Mouse (Mus musculus) ES-E14 (cell line): ENCODE measurements around the gene Usp34.

ENCODE experiments used
- CHD2 ChIP-seq: IDR thresholded peaks from 2 replicates; pipeline ENCODE4 v1.6.1; 2014; ENCODE audit warnings: mild to moderate bottlenecking, low read depth, low read length, inconsistent platforms
- HCFC1 ChIP-seq: IDR thresholded peaks from 2 replicates; pipeline ENCODE4 v1.6.1; 2012; ENCODE audit warnings: low read length, inconsistent platforms, borderline replicate concordance; ENCODE audit not compliant: insufficient read depth
- MAFK ChIP-seq: IDR thresholded peaks from 2 replicates; pipeline ENCODE4 v1.6.1; 2014; ENCODE audit warnings: mild to moderate bottlenecking, low read depth, low read length, inconsistent platforms; ENCODE audit not compliant: insufficient read depth
- ZC3H11A ChIP-seq: IDR thresholded peaks from 2 replicates; pipeline ENCODE4 v1.6.1; 2012; ENCODE audit warnings: low read depth, mild to moderate bottlenecking, inconsistent platforms, low read length, borderline replicate concordance

DNA sequence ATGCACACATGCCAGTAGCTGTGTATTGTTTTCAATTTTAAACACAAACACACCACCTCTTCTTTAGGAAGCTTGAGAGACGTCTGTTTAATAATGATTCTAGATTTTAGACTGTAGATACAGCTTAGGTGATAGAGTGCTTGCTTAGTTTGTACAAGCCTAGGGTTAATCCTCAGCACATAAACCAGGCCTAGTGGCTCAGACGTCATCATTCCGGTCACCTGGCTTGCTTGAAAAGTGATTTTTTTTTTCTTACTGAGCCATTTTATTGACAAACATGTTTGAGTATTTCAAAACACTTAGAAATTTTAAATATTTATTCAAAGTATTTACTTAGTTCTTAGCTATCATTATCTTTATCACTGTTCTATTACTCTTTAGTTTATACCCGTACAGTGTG is 65.3 kb downstream of the Usp34 start:
- TF ChIP-seq CHD2 (no peak), ZC3H11A (no peak), MAFK (no peak), HCFC1 (no peak)
